ENCODE assay signal across 20 mouse cellular contexts in genomic region chr15:79268521-79268920, GRCm38 (mm10). TPM values are rescaled to one million over a fixed set of nuclear protein-coding genes. Genes with fewer than 3 reads are reported as not detected.
"Had no signal": no experiment of that assay in that cellular context is flagged by ENCODE, and none has a peak within 500 bp of the region (broad histone marks: within the 10 kb centered on the region; RNA-seq: fewer than 3 reads in every experiment).

No protein-coding gene starts in this region.

- H3K4me2 ChIP-seq: neural tube, embryonic 13.5 days; neural tube, embryonic 15.5 days; stomach, embryonic 15.5 days had no signal

- H3K4me3 ChIP-seq: neural tube, embryonic 13.5 days; neural tube, embryonic 15.5 days; stomach, embryonic 15.5 days had no signal

- H3K9ac ChIP-seq: neural tube, embryonic 13.5 days; neural tube, embryonic 15.5 days; stomach, embryonic 15.5 days had no signal

- H3K9me3 ChIP-seq: neural tube, embryonic 13.5 days; neural tube, embryonic 15.5 days; stomach, embryonic 15.5 days had no signal

- DNase-seq: retina, postnatal 1 day; right cerebral cortex, adult 18-20 months; right cerebral cortex, postnatal 14 days; right cerebral cortex, postnatal 25 days; right cerebral cortex, postnatal 4 days; spleen, adult 18-20 months; thymus, adult 18-20 months; thymus, adult 2 months; thymus, postnatal 14 days; thymus, postnatal 25 days; thymus, postnatal 36 days; thymus, postnatal 4 days had no signal

- H3K27ac ChIP-seq: neural tube, embryonic 13.5 days; neural tube, embryonic 15.5 days; stomach, embryonic 15.5 days; stomach, postnatal 0 days had no signal

- H3K36me3 ChIP-seq: neural tube, embryonic 13.5 days; neural tube, embryonic 15.5 days; stomach, embryonic 15.5 days had no signal

RNA-seq across cellular contexts. Expression of gene Slc16a8, which starts 14.0 kb away (rescaled TPM):
- total RNA-seq: neutrophil, adult 5-6 weeks had no signal
- polyA plus RNA-seq: spleen, adult 2 months; testis, adult 2 months; thymus, postnatal 0 days had no signal

RNA-seq across cellular contexts. Expression of gene Baiap2l2, which starts 16.8 kb away (rescaled TPM):
- total RNA-seq: neutrophil, adult 5-6 weeks had no signal

RNA-seq across cellular contexts. Expression of gene Gm49486, which starts 39.3 kb away (rescaled TPM):
- polyA plus RNA-seq: spleen, adult 2 months had no signal
